Comparison of ENCODE assay signal across 8 mouse cellular contexts in genomic region chr19:9984111-9985055, GRCm38 (mm10). TPM values are rescaled to one million over a fixed set of nuclear protein-coding genes. Genes with fewer than 3 reads are reported as not detected.
DNase-seq lines count a peak whose midpoint lies in the region; ATAC-seq and TF ChIP-seq lines count a peak whose summit lies in the region.

No protein-coding gene starts in this region.

- no peak overlapping the region for H3K27ac ChIP-seq in heart, embryonic 12.5 days (ENCODE audit: poor library complexity, severe bottlenecking)
- no peak overlapping the region for H3K27ac ChIP-seq in heart, embryonic 16.5 days (ENCODE audit: low read length)

- peak overlapping the region; percentile 92 for H3K9ac ChIP-seq in heart, embryonic 12.5 days
- H3K9ac ChIP-seq in heart, embryonic 16.5 days (ENCODE audit: low read length) = peak overlapping the region; percentile 94; the same call in 1 of the 2 replicates

- H3K36me3 ChIP-seq in heart, embryonic 12.5 days = peaks cover 26% of the 10 kb centered on the region
- H3K36me3 ChIP-seq in E14TG2a.4 (ENCODE audit: insufficient read depth, low read length) = peaks cover 32% of the 10 kb centered on the region
- peaks cover 19% of the 10 kb centered on the region for H3K36me3 ChIP-seq in heart, embryonic 16.5 days (ENCODE audit: control insufficient read depth, insufficient read depth)

- 90% methylated on average over 20 of the region's 20 CpGs for WGBS in heart, embryonic 12.5 days
- WGBS in heart, embryonic 16.5 days = 86% methylated on average over 20 of the region's 20 CpGs

- H3K9me3 ChIP-seq in heart, embryonic 12.5 days (replicated peaks) = no peaks in the 10 kb centered on the region
- no peaks in the 10 kb centered on the region for H3K9me3 ChIP-seq in E14TG2a.4 (ENCODE audit: low read length)
- no peaks in the 10 kb centered on the region for H3K9me3 ChIP-seq in heart, embryonic 16.5 days (replicated peaks; ENCODE audit: control insufficient read depth, low read length)

- DNase-seq in heart, adult 8-10 months (ENCODE audit: low spot score) = no peak
- no peak for DNase-seq in right cerebral cortex, adult 2 months (ENCODE audit: low spot score in 2 of 2)
- no peak for DNase-seq in ovary, postnatal 14 days (ENCODE audit: low spot score)
- DNase-seq in gastrocnemius, postnatal 36 days = no peak

- ATAC-seq in heart, embryonic 12.5 days (ENCODE audit: insufficient number of reproducible peaks, low FRiP score) = no peak
- ATAC-seq in heart, embryonic 16.5 days (replicated peaks; ENCODE audit: extremely low read depth, insufficient read depth, low FRiP score) = no peak
- ATAC-seq in megakaryocyte progenitor cell, adult 5-6 weeks (replicated peaks; ENCODE audit: poor library complexity) = peak; percentile 16

- peak overlapping the region; percentile 93 for H3K4me2 ChIP-seq in heart, embryonic 12.5 days
- peak overlapping the region; percentile 97 for H3K4me2 ChIP-seq in heart, embryonic 16.5 days (ENCODE audit: low read depth, low read length)

- H3K4me3 ChIP-seq in heart, embryonic 12.5 days = peak overlapping the region; percentile 93
- H3K4me3 ChIP-seq in E14TG2a.4 (replicated peaks; ENCODE audit: low read length) = peak overlapping the region; percentile 99
- H3K4me3 ChIP-seq in heart, embryonic 16.5 days (ENCODE audit: low read length) = peak overlapping the region; percentile 87

- intact Hi-C loops in gastrocnemius, postnatal 36 days (cut with DNase I) = no loop called here

- peaks cover 28% of the 10 kb centered on the region for H3K4me1 ChIP-seq in heart, embryonic 12.5 days (replicated peaks)
- peaks cover 56% of the 10 kb centered on the region for H3K4me1 ChIP-seq in E14TG2a.4 (replicated peaks; ENCODE audit: low read depth, low read length)
- H3K4me1 ChIP-seq in heart, embryonic 16.5 days (ENCODE audit: control insufficient read depth, insufficient read depth, low read length) = peaks cover 17% of the 10 kb centered on the region

- H3K27me3 ChIP-seq in heart, embryonic 12.5 days (replicated peaks) = no peaks in the 10 kb centered on the region
- H3K27me3 ChIP-seq in E14TG2a.4 (ENCODE audit: insufficient read depth, low read length) = peaks cover 4% of the 10 kb centered on the region; the same call in 1 of the 2 replicates
- no peaks in the 10 kb centered on the region for H3K27me3 ChIP-seq in heart, embryonic 16.5 days (ENCODE audit: control insufficient read depth, insufficient read depth, low read length)

- TF ChIP-seq CTCF in E14TG2a.4 (conservative IDR thresholded peaks at IDR 0.05; ENCODE audit: low read length) = no peak

RNA-seq across cellular contexts. Expression of gene Fth1, which starts 4.0 kb away (rescaled TPM):
- polyA plus RNA-seq in heart, embryonic 12.5 days (2016; fragmentation: Nextera tagmentation; extraction: Ambion mirVana) = 2,254 and 2,412 TPM in 2 replicates
- 1,000 to 10,000 TPM; 2,773 to 3,210 (median 2,950) TPM for total RNA-seq in heart, adult 8-10 months (2022)
- 1,934 and 2,252 TPM in 2 replicates for polyA plus RNA-seq in heart, embryonic 16.5 days (2015; fragmentation: Nextera tagmentation; extraction: Ambion mirVana)
- total RNA-seq in megakaryocyte progenitor cell, adult 5-6 weeks (2015) = 1,115 and 1,144 TPM in 2 replicates
- total RNA-seq in megakaryocyte progenitor cell, adult 5-6 weeks (2017) = 325 and 354 TPM in 2 replicates
- 1,000 to 10,000 TPM; 1,946 to 2,068 TPM for total RNA-seq in gastrocnemius, postnatal 36 days (2021)

RNA-seq across cellular contexts. Expression of gene Best1, which starts 17.1 kb away (rescaled TPM):
- 0.32 and 0.34 TPM in 2 replicates for polyA plus RNA-seq in heart, embryonic 12.5 days (2016; fragmentation: Nextera tagmentation; extraction: Ambion mirVana)
- total RNA-seq in heart, adult 8-10 months (2022) = under 1 TPM in 2 of 4 experiments, not detected in 2; 0.14 to 0.65 TPM
- 0.28 and 0.30 TPM in 2 replicates for polyA plus RNA-seq in heart, embryonic 16.5 days (2015; fragmentation: Nextera tagmentation; extraction: Ambion mirVana)
- 0.15 and 1.1 TPM in 2 replicates for total RNA-seq in megakaryocyte progenitor cell, adult 5-6 weeks (2015)
- not detected in 2 replicates for total RNA-seq in megakaryocyte progenitor cell, adult 5-6 weeks (2017)
- total RNA-seq in gastrocnemius, postnatal 36 days (2021) = under 1 TPM in 1 of 2 experiments, not detected in 1; 0.15 TPM

RNA-seq across cellular contexts. Expression of gene Rab3il1, which starts 17.1 kb away (rescaled TPM):
- 38.0 and 39.7 TPM in 2 replicates for polyA plus RNA-seq in heart, embryonic 12.5 days (2016; fragmentation: Nextera tagmentation; extraction: Ambion mirVana)
- total RNA-seq in heart, adult 8-10 months (2022) = 1 to 10 TPM; 6.3 to 8.1 (median 7.5) TPM
- polyA plus RNA-seq in heart, embryonic 16.5 days (2015; fragmentation: Nextera tagmentation; extraction: Ambion mirVana) = 22.1 and 24.0 TPM in 2 replicates
- 3.0 and 4.6 TPM in 2 replicates for total RNA-seq in megakaryocyte progenitor cell, adult 5-6 weeks (2015)
- 3.4 and 3.9 TPM in 2 replicates for total RNA-seq in megakaryocyte progenitor cell, adult 5-6 weeks (2017)
- 1 to 10 TPM; 4.5 to 4.6 TPM for total RNA-seq in gastrocnemius, postnatal 36 days (2021)

RNA-seq across cellular contexts. Expression of gene Fads3, which starts 57.0 kb away (rescaled TPM):
- polyA plus RNA-seq in heart, embryonic 12.5 days (2016; fragmentation: Nextera tagmentation; extraction: Ambion mirVana) = 40.7 and 45.2 TPM in 2 replicates
- 10 to 100 TPM; 34.9 to 43.8 (median 37.4) TPM for total RNA-seq in heart, adult 8-10 months (2022)
- polyA plus RNA-seq in heart, embryonic 16.5 days (2015; fragmentation: Nextera tagmentation; extraction: Ambion mirVana) = 31.5 and 46.1 TPM in 2 replicates
- 1.4 and 2.1 TPM in 2 replicates for total RNA-seq in megakaryocyte progenitor cell, adult 5-6 weeks (2015)
- total RNA-seq in megakaryocyte progenitor cell, adult 5-6 weeks (2017) = 2.1 and 2.8 TPM in 2 replicates
- total RNA-seq in gastrocnemius, postnatal 36 days (2021) = 1 to 10 TPM; 2.4 to 2.9 TPM
